Mouse (Mus musculus): ENCODE measurements around the gene Abca13. TPM values are rescaled to one million over a fixed set of nuclear protein-coding genes. Genes with fewer than 3 reads are reported as not detected.
"Not testable (repeated sequence)": the region's sequence is repeated elsewhere in the genome, so short reads cannot be mapped to it uniquely, and the experiment has no call there.

Abca13 gene
- 0.05 TPM in 1 of 2 replicates, not detected in the other for polyA plus RNA-seq (2012; ENCODE audit: insufficient read depth, insufficient read length, missing spikeins)

DNA sequence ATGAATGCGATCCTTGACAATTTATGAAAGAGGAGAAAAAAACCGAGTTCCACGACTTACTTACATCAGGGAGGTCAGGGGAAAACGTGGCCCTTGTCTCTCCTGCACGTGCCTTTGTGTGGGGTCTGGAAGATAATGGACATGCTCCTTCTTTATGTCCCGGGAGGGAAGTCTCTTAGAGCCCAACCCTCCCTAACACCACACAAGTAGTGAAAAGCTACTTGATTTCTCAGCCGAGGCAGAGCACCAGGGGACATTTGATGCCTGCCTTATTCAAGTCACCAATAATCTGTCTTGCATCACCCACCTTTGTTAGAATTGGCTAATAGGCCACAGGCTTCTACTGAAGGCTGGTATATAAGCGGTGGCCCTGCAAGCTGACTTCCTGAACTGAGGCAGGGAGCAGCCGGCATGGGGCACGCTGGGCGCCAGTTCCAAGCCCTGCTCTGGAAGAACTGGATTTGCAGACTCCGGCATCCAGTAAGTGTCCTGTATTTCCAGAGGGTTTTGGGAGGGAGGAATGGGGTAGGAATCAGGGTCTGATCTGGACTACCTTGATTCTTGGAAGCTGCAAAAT, at the start of gene Abca13:
Gene Abca13, plus strand, starts transcription at position 388 of the 577 bp plus-strand sequence.
- no peak within 1 kb of the TSS for H3K4me3 ChIP-seq (ENCODE audit: insufficient read depth, low read length)
- no peak for TF ChIP-seq POLR2A (IDR thresholded peaks at IDR 0.05; ENCODE audit: borderline replicate concordance, low read depth, low read length)
- TF ChIP-seq CTCF (IDR thresholded peaks at IDR 0.05; ENCODE audit: low read depth, low read length), result no peak
- no peak within 1 kb of the TSS for H3K27ac ChIP-seq (ENCODE audit: insufficient read depth, low read depth, low read length)
- no peaks in the 10 kb centered on the region for H3K4me1 ChIP-seq (ENCODE audit: control insufficient read depth, insufficient read depth, low read length)

GRCm38 (mm10) chr11:9145113-9145512, 46.6 kb upstream of the Abca13 start:
- no peak overlapping the region for H3K4me3 ChIP-seq (ENCODE audit: insufficient read depth, low read length)
- no peak for TF ChIP-seq POLR2A (IDR thresholded peaks at IDR 0.05; ENCODE audit: borderline replicate concordance, low read depth, low read length)
- TF ChIP-seq CTCF (IDR thresholded peaks at IDR 0.05; ENCODE audit: low read depth, low read length), result no peak
- no peaks in the 10 kb centered on the region for H3K4me1 ChIP-seq (ENCODE audit: control insufficient read depth, insufficient read depth, low read length)
- H3K27ac ChIP-seq (ENCODE audit: insufficient read depth, low read depth, low read length), result no peak overlapping the region

GRCm38 (mm10) chr11:9146115-9146514, 45.6 kb upstream of the Abca13 start:
- no peak overlapping the region for H3K4me3 ChIP-seq (ENCODE audit: insufficient read depth, low read length)
- no peaks in the 10 kb centered on the region for H3K4me1 ChIP-seq (ENCODE audit: control insufficient read depth, insufficient read depth, low read length)
- H3K27ac ChIP-seq (ENCODE audit: insufficient read depth, low read depth, low read length), result no peak overlapping the region
- no peak for TF ChIP-seq CTCF (IDR thresholded peaks at IDR 0.05; ENCODE audit: low read depth, low read length)
- no peak for TF ChIP-seq POLR2A (IDR thresholded peaks at IDR 0.05; ENCODE audit: borderline replicate concordance, low read depth, low read length)

DNA sequence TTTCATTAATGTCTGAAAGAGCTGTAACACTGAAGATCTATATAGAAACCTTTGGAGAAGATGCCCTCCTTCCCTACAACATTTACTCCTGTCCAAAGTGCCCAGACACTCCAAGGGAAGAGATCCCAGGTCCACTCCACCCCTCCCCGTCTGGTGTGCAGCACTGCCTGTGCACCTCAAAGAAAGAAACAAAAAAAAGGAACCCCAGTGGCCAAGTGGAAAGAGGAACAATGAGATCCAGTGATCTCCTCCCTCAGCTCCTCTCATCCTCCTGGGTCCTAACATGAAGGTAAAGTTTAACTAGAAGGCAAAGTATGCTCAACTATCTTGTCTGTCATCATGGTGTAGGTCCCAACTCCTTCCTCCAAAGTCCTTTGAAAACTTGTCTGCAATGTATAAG, 45.1 kb upstream of the Abca13 start:
- Histone ChIP-seq H3K4me3 (ENCODE audit: insufficient read depth, low read length) (no peak overlapping the region), H3K4me1 (ENCODE audit: control insufficient read depth, insufficient read depth, low read length) (no peaks in the 10 kb centered on the region), H3K27ac (ENCODE audit: insufficient read depth, low read depth, low read length) (no peak overlapping the region)
- no peak for TF ChIP-seq POLR2A (IDR thresholded peaks at IDR 0.05; ENCODE audit: borderline replicate concordance, low read depth, low read length)
- TF ChIP-seq CTCF (IDR thresholded peaks at IDR 0.05; ENCODE audit: low read depth, low read length), result no peak

- Histone ChIP-seq H3K4me1 (ENCODE audit: control insufficient read depth, insufficient read depth, low read length) (no peaks in the 10 kb centered on the region), H3K4me3 (ENCODE audit: insufficient read depth, low read length) (no peak overlapping the region), H3K27ac (ENCODE audit: insufficient read depth, low read depth, low read length) (no peak overlapping the region)
- TF ChIP-seq CTCF (IDR thresholded peaks at IDR 0.05; ENCODE audit: low read depth, low read length) (no peak), POLR2A (IDR thresholded peaks at IDR 0.05; ENCODE audit: borderline replicate concordance, low read depth, low read length) (no peak)
Measured at GRCm38 (mm10) chr11:9148206-9148605, 43.5 kb upstream of the Abca13 start.

DNA sequence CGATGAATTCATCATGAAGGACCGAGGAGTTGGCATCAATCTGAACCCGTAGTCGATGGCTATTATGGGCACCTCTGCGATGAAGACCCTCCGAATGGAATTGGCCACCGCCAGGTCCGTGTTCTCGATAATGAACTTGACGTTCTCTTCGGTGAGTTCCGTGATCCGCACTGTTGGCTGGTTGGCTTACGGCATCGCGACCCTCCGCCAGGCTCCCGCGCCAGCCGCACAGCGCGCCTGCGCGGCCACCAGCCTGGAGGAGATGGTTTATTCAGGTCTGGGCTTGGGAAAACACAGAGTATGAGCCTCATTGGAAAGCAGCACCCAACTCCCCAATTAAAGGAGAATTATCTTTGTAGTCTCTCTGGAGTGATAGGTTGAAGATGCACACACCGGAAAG, 41.3 kb upstream of the Abca13 start:
- H3K4me1 ChIP-seq (ENCODE audit: control insufficient read depth, insufficient read depth, low read length); H3K4me3 ChIP-seq (ENCODE audit: insufficient read depth, low read length); H3K27ac ChIP-seq (ENCODE audit: insufficient read depth, low read depth, low read length): not testable (repeated sequence)

DNA sequence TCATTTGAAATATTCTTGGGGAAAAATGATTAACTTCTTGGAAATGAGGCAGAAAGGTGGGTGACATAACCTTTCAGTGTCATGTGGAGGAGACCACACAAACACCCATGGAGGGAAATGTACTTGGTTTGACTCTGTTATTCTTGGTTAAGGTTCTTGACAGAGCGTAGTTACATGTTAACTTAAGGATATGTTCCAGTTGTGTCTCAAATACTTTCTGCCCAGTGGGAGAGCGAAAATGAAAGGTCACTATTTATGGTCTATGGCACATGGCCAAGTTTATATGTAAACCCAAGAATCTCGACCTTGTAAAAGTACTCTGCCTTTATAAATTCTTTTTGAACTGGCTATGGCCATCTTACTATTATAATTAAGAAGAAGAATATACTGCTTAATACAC, 31.8 kb upstream of the Abca13 start:
- TF ChIP-seq CTCF (IDR thresholded peaks at IDR 0.05; ENCODE audit: low read depth, low read length), result no peak
- Histone ChIP-seq H3K27ac (ENCODE audit: insufficient read depth, low read depth, low read length) (no peak overlapping the region), H3K4me1 (ENCODE audit: control insufficient read depth, insufficient read depth, low read length) (no peaks in the 10 kb centered on the region), H3K4me3 (ENCODE audit: insufficient read depth, low read length) (no peak overlapping the region)

DNA sequence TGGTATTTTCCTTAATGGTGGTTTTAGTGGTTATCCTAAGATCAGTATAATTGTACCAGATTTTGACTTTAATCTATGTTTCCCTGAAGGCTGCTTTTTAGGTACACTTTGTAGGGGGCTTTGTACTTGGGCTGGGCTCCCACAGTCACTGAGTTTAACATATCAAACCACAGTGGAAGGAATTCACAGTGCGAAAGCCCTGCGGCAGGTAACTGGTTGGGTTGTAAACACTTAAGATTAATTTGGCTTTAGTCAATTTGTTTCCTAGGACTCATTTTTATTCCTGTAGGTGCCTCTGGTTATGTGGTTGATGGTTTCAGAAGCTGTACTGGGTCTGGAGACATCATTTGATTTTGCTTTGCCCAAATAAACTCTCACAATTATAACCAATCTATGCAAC, 24.4 kb upstream of the Abca13 start:
- TF ChIP-seq POLR2A (IDR thresholded peaks at IDR 0.05; ENCODE audit: borderline replicate concordance, low read depth, low read length) (no peak), CTCF (IDR thresholded peaks at IDR 0.05; ENCODE audit: low read depth, low read length) (no peak)
- Histone ChIP-seq H3K27ac (ENCODE audit: insufficient read depth, low read depth, low read length) (no peak overlapping the region), H3K4me1 (ENCODE audit: control insufficient read depth, insufficient read depth, low read length) (no peaks in the 10 kb centered on the region), H3K4me3 (ENCODE audit: insufficient read depth, low read length) (no peak overlapping the region)

GRCm38 (mm10) chr11:9181477-9181876, 10.3 kb upstream of the Abca13 start:
- Histone ChIP-seq H3K27ac (ENCODE audit: insufficient read depth, low read depth, low read length) (no peak overlapping the region), H3K4me3 (ENCODE audit: insufficient read depth, low read length) (no peak overlapping the region), H3K4me1 (ENCODE audit: control insufficient read depth, insufficient read depth, low read length) (no peaks in the 10 kb centered on the region)
- TF ChIP-seq POLR2A (IDR thresholded peaks at IDR 0.05; ENCODE audit: borderline replicate concordance, low read depth, low read length), result no peak
- no peak for TF ChIP-seq CTCF (IDR thresholded peaks at IDR 0.05; ENCODE audit: low read depth, low read length)

DNA sequence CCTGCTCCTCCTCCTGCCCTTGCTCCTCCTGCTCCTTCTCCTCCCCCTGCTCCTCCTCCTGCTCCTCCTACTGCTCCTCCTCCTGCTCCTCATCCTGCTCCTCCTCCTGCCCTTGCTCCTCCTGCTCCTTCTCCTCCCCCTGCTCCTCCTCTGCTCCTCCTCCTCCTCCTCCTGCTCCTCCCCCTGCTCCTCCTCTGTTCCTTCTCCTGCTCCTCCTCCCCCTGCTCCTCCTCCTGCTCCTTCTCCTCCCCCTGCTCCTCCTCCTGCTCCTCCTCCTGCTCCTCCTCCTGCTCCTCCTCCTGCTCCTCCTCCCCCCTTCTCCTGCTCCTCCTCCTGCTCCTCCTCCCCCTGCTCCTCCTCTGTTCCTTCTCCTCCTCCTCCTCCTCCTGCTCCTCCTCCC, 2.3 kb upstream of the Abca13 start:
- H3K4me3 ChIP-seq (ENCODE audit: insufficient read depth, low read length); H3K27ac ChIP-seq (ENCODE audit: insufficient read depth, low read depth, low read length); H3K4me1 ChIP-seq (ENCODE audit: control insufficient read depth, insufficient read depth, low read length): not testable (repeated sequence)
